Mouse (Mus musculus): Measurements from ENCODE around the gene Tmem200b.

DNA sequence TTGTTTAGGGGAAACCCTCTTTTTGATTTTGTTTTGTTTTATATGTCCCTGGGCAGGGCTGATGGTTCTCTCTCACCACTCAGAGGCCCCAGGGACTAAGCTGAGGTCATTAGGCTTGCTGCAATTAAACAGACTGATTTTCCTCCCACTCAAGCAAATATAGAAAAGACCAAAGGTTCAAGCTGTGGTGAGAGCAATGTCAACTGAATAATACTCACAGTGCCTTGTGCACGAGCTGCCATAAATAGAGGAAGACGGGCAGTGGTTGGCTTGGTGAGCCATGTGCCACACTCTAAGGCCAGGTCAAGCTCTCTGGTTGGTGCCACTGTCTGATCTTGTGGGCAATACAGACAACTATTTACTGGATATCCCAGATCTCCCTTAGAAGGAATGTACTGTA lies 17.9 kb downstream of the Tmem200b start:
- no peak for TF ChIP-seq CTCF (IDR thresholded peaks at IDR 0.05; ENCODE audit: control insufficient read depth, insufficient read depth, insufficient replicate concordance, low read depth, low read length)
- TF ChIP-seq POLR2A (IDR thresholded peaks at IDR 0.05; ENCODE audit: control insufficient read depth, low read depth, low read length), result no peak
